Mouse (Mus musculus) CH12.LX (cell line): Measurements from ENCODE around the gene Olfr1189. TPM values are rescaled to one million over a fixed set of nuclear protein-coding genes. Genes with fewer than 3 reads are reported as not detected.
"Not testable (repeated sequence)": the region's sequence is repeated elsewhere in the genome, so short reads cannot be mapped to it uniquely, and the experiment has no call there.

Source experiments
- DNase-seq: peaks from one replicate; pipeline ENCODE4 v3.0.0-alpha.2; 2013; ENCODE audit errors: extremely low read depth
- H3K27ac ChIP-seq: 2 replicates; pipeline ENCODE4 v1.5.1; 2012; ENCODE audit warnings: low read depth, mild to moderate bottlenecking, control low read depth, moderate library complexity; ENCODE audit not compliant: insufficient read depth
- H3K27me3 ChIP-seq: replicated peaks from 2 replicates; pipeline ENCODE3; 2012; ENCODE audit warnings: inconsistent platforms
- H3K36me3 ChIP-seq, 2 experiments: replicated peaks in 1 of 2; 2 replicates each; pipeline versions ENCODE3 to v1.6.1; 2012; ENCODE audit warnings: inconsistent platforms in 1 of 2, low read length in 1 of 2, mild to moderate bottlenecking in 1 of 2, mixed read lengths in 1 of 2, moderate library complexity in 1 of 2; ENCODE audit not compliant: control insufficient read depth in 1 of 2, insufficient read depth in 1 of 2
- H3K4me1 ChIP-seq, 2 experiments: 2 replicates each; pipeline ENCODE4 v1.6.1; 2012; ENCODE audit warnings: inconsistent platforms in 1 of 2, moderate library complexity in 1 of 2; ENCODE audit not compliant: insufficient read depth in 2 of 2, control insufficient read depth in 1 of 2
- H3K4me2 ChIP-seq: 2 replicates; pipeline ENCODE4 v1.6.1; 2012; ENCODE audit warnings: low read depth, mild to moderate bottlenecking, control low read depth; ENCODE audit not compliant: poor library complexity, insufficient read depth, severe bottlenecking
- H3K4me3 ChIP-seq, 3 experiments: fragments of 150-350 bp in 1 of 3; sonication (generic) in 1 of 3; replicated peaks in 1 of 3; 2 replicates each; pipeline versions ENCODE3 to v1.5.1; 2011 to 2012; ENCODE audit warnings: low read depth in 2 of 3, low read length in 2 of 3, mild to moderate bottlenecking in 2 of 3, moderate library complexity in 2 of 3, control low read depth in 1 of 3, improper control_type of control experiment in 1 of 3, inconsistent platforms in 1 of 3, mixed read lengths in 1 of 3; ENCODE audit not compliant: poor library complexity in 1 of 3
- H3K79me2 ChIP-seq: replicated peaks from 2 replicates; pipeline ENCODE4 v1.6.1; 2012; ENCODE audit warnings: mild to moderate bottlenecking, moderate library complexity; ENCODE audit not compliant: control insufficient read depth, poor library complexity, insufficient read depth, severe bottlenecking; ENCODE audit errors: extremely low read depth
- H3K9ac ChIP-seq: 2 replicates; pipeline ENCODE4 v1.6.1; 2012; ENCODE audit warnings: low read depth, mild to moderate bottlenecking, control low read depth, moderate library complexity; ENCODE audit not compliant: insufficient read depth
- H3K9me3 ChIP-seq: replicated peaks from 2 replicates; pipeline ENCODE3; 2012; ENCODE audit warnings: low read length, inconsistent platforms, mixed read lengths
- MAFK ChIP-seq: IDR thresholded peaks from 2 replicates; pipeline ENCODE4 v1.6.1; 2011; ENCODE audit warnings: low read length, improper control_type of control experiment; ENCODE audit not compliant: insufficient replicate concordance
- TBP ChIP-seq: conservative IDR thresholded peaks from 2 replicates; pipeline ENCODE4 v1.6.1; 2011; ENCODE audit warnings: low read depth, low read length, improper control_type of control experiment
- dilution Hi-C: fragments of 300-500 bp; cut with MboI; formaldehyde crosslinking; loops from 2 replicates; pipeline ENCODE4 v1.14.3; 2020; ENCODE audit warnings: low sequenced_read_pairs; ENCODE audit not compliant: extremely low pct_unique_long_range_greater_than_20kb, extremely low pct_ligation_motif_present
- in situ Hi-C: fragments of 300-500 bp; cut with MboI; formaldehyde crosslinking; loops from 3 replicates; pipeline ENCODE4 v1.14.3; 2019; ENCODE audit warnings: low sequenced_read_pairs, low pct_ligation_motif_present, low pct_unique_long_range_greater_than_20kb, mixed read lengths
- polyA plus RNA-seq: library from polyadenylated mRNA; unstranded; fragments of >175 nt; gene quantifications from 2 replicates; pipeline ENCODE4 v1.2.1, GENCODE M21; 2012; ENCODE audit warnings: low read depth; ENCODE audit not compliant: insufficient read length
- total RNA-seq, 2 experiments: library from RNA; depleted of rRNA; stranded (reverse); fragments of 300-350 nt in 1 of 2; fragments of >200 nt in 1 of 2; gene quantifications; 2 replicates each; pipeline ENCODE4 v1.2.3; 2012 to 2014

Olfr1189 gene
- total and polyA plus RNA-seq, 3 experiments: not detected

DNA sequence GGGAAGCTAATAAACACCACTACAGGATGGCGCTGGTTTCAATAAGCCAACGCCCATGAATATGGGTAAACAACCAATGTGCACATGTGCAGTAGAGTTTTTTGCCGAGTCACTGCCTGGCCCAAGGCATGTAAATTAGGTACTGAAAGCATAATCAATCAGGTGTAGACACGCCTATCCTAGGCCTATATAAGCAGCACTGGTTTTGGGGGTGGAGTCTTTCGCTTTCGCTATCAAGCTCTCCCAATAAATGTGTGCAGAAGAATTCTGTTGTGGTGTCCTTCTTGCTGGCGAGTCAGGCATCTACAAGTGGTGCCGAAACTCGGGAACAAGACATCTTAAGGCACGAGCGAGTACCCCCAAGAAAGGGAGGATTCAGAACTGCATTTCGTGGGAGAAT lies 13.6 kb upstream of the Olfr1189 start:
- not testable (repeated sequence) for H3K79me2 ChIP-seq, H3K36me3 ChIP-seq, H3K4me2 ChIP-seq
- peak; percentile 17; the same call in 1 of the 2 replicates for TF ChIP-seq MAFK
- TF ChIP-seq TBP: peak; percentile 77
- TF ChIP-seq, all 38 proteins: peak for 2; not testable (repeated sequence) for 36
- H3K27me3 ChIP-seq, DNase-seq, dilution Hi-C loops, in situ Hi-C loops, H3K4me1 ChIP-seq: not testable (repeated sequence)
- Histone ChIP-seq H3K9ac (peak overlapping the region; percentile 66), H3K4me3 (peak overlapping the region in 2 of 3 experiments; percentile 26 to 56), H3K27ac (peak overlapping the region; percentile 45; the same call in 1 of the 2 replicates), H3K9me3 (peaks cover 14% of the 10 kb centered on the region)

- dilution Hi-C loops, in situ Hi-C loops, H3K36me3 ChIP-seq, H3K9ac ChIP-seq, H3K4me1 ChIP-seq, H3K4me3 ChIP-seq, H3K27ac ChIP-seq, H3K9me3 ChIP-seq, H3K4me2 ChIP-seq, DNase-seq, H3K27me3 ChIP-seq, H3K79me2 ChIP-seq: not testable (repeated sequence)
Measured at GRCm38 (mm10) chr2:88640242-88640641, 54.0 kb downstream of the Olfr1189 start, which contains the start of gene Olfr1191-ps1. Gene Olfr1191-ps1, plus strand, starts transcription at chr2:88640542.

Other genes starting within 250 kb of the Olfr1189 start
Only the 20 nearest of the 24 such genes appear.
- gene Olfr1178, start 199.4 kb upstream of the Olfr1189 start, total RNA-seq (2012; rRNA removed): not detected in 2 replicates
- not detected in 2 replicates for gene Olfr1178, start 199.4 kb upstream of the Olfr1189 start, total RNA-seq (2014; rRNA removed)
- gene Olfr1178, start 199.4 kb upstream of the Olfr1189 start, polyA plus RNA-seq: 0.04 TPM in 1 of 2 replicates, not detected in the other
- gene Olfr1179, start 180.0 kb upstream of the Olfr1189 start, total RNA-seq (2012; rRNA removed): not detected in 2 replicates
- gene Olfr1179, start 180.0 kb upstream of the Olfr1189 start, total RNA-seq (2014; rRNA removed): not detected in 2 replicates
- not detected in 2 replicates for gene Olfr1179, start 180.0 kb upstream of the Olfr1189 start, polyA plus RNA-seq
- not detected in 2 replicates for gene Olfr1180, start 167.3 kb upstream of the Olfr1189 start, total RNA-seq (2012; rRNA removed)
- not detected in 2 replicates for gene Olfr1180, start 167.3 kb upstream of the Olfr1189 start, total RNA-seq (2014; rRNA removed)
- not detected in 2 replicates for gene Olfr1180, start 167.3 kb upstream of the Olfr1189 start, polyA plus RNA-seq
- gene Olfr1181, start 160.3 kb upstream of the Olfr1189 start, total RNA-seq (2012; rRNA removed): not detected in 2 replicates
- not detected in 2 replicates for gene Olfr1181, start 160.3 kb upstream of the Olfr1189 start, total RNA-seq (2014; rRNA removed)
- not detected in 2 replicates for gene Olfr1181, start 160.3 kb upstream of the Olfr1189 start, polyA plus RNA-seq
- gene Gm13757, start 137.3 kb upstream of the Olfr1189 start, total RNA-seq (2012; rRNA removed): not detected in 2 replicates
- gene Gm13757, start 137.3 kb upstream of the Olfr1189 start, total RNA-seq (2014; rRNA removed): not detected in 2 replicates
- not detected in 2 replicates for gene Gm13757, start 137.3 kb upstream of the Olfr1189 start, polyA plus RNA-seq
- gene Olfr1183, start 131.6 kb upstream of the Olfr1189 start, total RNA-seq (2012; rRNA removed): not detected in 2 replicates
- gene Olfr1183, start 131.6 kb upstream of the Olfr1189 start, total RNA-seq (2014; rRNA removed): not detected in 2 replicates
- gene Olfr1183, start 131.6 kb upstream of the Olfr1189 start, polyA plus RNA-seq: not detected in 2 replicates
- not detected in 2 replicates for gene Olfr1184, start 102.9 kb upstream of the Olfr1189 start, total RNA-seq (2012; rRNA removed)
- not detected in 2 replicates for gene Olfr1184, start 102.9 kb upstream of the Olfr1189 start, total RNA-seq (2014; rRNA removed)
- not detected in 2 replicates for gene Olfr1184, start 102.9 kb upstream of the Olfr1189 start, polyA plus RNA-seq
- gene Olfr1185-ps1, start 93.1 kb upstream of the Olfr1189 start, total RNA-seq (2012; rRNA removed): not detected in 2 replicates
- not detected in 2 replicates for gene Olfr1185-ps1, start 93.1 kb upstream of the Olfr1189 start, total RNA-seq (2014; rRNA removed)
- gene Olfr1185-ps1, start 93.1 kb upstream of the Olfr1189 start, polyA plus RNA-seq: not detected in 2 replicates
- gene Olfr1186, start 67.9 kb upstream of the Olfr1189 start, total RNA-seq (2012; rRNA removed): not detected in 2 replicates
- gene Olfr1186, start 67.9 kb upstream of the Olfr1189 start, total RNA-seq (2014; rRNA removed): not detected in 2 replicates
- gene Olfr1186, start 67.9 kb upstream of the Olfr1189 start, polyA plus RNA-seq: not detected in 2 replicates
- gene Olfr1188, start 29.5 kb upstream of the Olfr1189 start, total RNA-seq (2012; rRNA removed): not detected in 2 replicates
- not detected in 2 replicates for gene Olfr1188, start 29.5 kb upstream of the Olfr1189 start, total RNA-seq (2014; rRNA removed)
- gene Olfr1188, start 29.5 kb upstream of the Olfr1189 start, polyA plus RNA-seq: not detected in 2 replicates
- gene Olfr1191-ps1, start 54.1 kb downstream of the Olfr1189 start, total RNA-seq (2012; rRNA removed): not detected in 2 replicates
- gene Olfr1191-ps1, start 54.1 kb downstream of the Olfr1189 start, total RNA-seq (2014; rRNA removed): not detected in 2 replicates
- not detected in 2 replicates for gene Olfr1191-ps1, start 54.1 kb downstream of the Olfr1189 start, polyA plus RNA-seq
- gene Olfr1192-ps1, start 62.1 kb downstream of the Olfr1189 start, total RNA-seq (2012; rRNA removed): not detected in 2 replicates
- gene Olfr1192-ps1, start 62.1 kb downstream of the Olfr1189 start, total RNA-seq (2014; rRNA removed): not detected in 2 replicates
- not detected in 2 replicates for gene Olfr1192-ps1, start 62.1 kb downstream of the Olfr1189 start, polyA plus RNA-seq
- not detected in 2 replicates for gene Olfr1193, start 89.2 kb downstream of the Olfr1189 start, total RNA-seq (2012; rRNA removed)
- not detected in 2 replicates for gene Olfr1193, start 89.2 kb downstream of the Olfr1189 start, total RNA-seq (2014; rRNA removed)
- gene Olfr1193, start 89.2 kb downstream of the Olfr1189 start, polyA plus RNA-seq: not detected in 2 replicates
- not detected in 2 replicates for gene Olfr1195, start 102.7 kb downstream of the Olfr1189 start, total RNA-seq (2012; rRNA removed)
- gene Olfr1195, start 102.7 kb downstream of the Olfr1189 start, total RNA-seq (2014; rRNA removed): not detected in 2 replicates
- not detected in 2 replicates for gene Olfr1195, start 102.7 kb downstream of the Olfr1189 start, polyA plus RNA-seq
- gene Olfr1196, start 118.1 kb downstream of the Olfr1189 start, total RNA-seq (2012; rRNA removed): not detected in 2 replicates
- gene Olfr1196, start 118.1 kb downstream of the Olfr1189 start, total RNA-seq (2014; rRNA removed): not detected in 2 replicates
- gene Olfr1196, start 118.1 kb downstream of the Olfr1189 start, polyA plus RNA-seq: not detected in 2 replicates
- not detected in 2 replicates for gene Olfr1197, start 145.9 kb downstream of the Olfr1189 start, total RNA-seq (2012; rRNA removed)
- gene Olfr1197, start 145.9 kb downstream of the Olfr1189 start, total RNA-seq (2014; rRNA removed): not detected in 2 replicates
- not detected in 2 replicates for gene Olfr1197, start 145.9 kb downstream of the Olfr1189 start, polyA plus RNA-seq
- not detected in 2 replicates for gene Olfr1198, start 164.9 kb downstream of the Olfr1189 start, total RNA-seq (2012; rRNA removed)
- gene Olfr1198, start 164.9 kb downstream of the Olfr1189 start, total RNA-seq (2014; rRNA removed): not detected in 2 replicates
- not detected in 2 replicates for gene Olfr1198, start 164.9 kb downstream of the Olfr1189 start, polyA plus RNA-seq
- gene Olfr1199, start 174.0 kb downstream of the Olfr1189 start, total RNA-seq (2012; rRNA removed): not detected in 2 replicates
- not detected in 2 replicates for gene Olfr1199, start 174.0 kb downstream of the Olfr1189 start, total RNA-seq (2014; rRNA removed)
- not detected in 2 replicates for gene Olfr1199, start 174.0 kb downstream of the Olfr1189 start, polyA plus RNA-seq
- gene Olfr1200, start 184.0 kb downstream of the Olfr1189 start, total RNA-seq (2012; rRNA removed): not detected in 2 replicates
- gene Olfr1200, start 184.0 kb downstream of the Olfr1189 start, total RNA-seq (2014; rRNA removed): not detected in 2 replicates
- not detected in 2 replicates for gene Olfr1200, start 184.0 kb downstream of the Olfr1189 start, polyA plus RNA-seq
- not detected in 2 replicates for gene Olfr1201, start 206.6 kb downstream of the Olfr1189 start, total RNA-seq (2012; rRNA removed)
- not detected in 2 replicates for gene Olfr1201, start 206.6 kb downstream of the Olfr1189 start, total RNA-seq (2014; rRNA removed)
- gene Olfr1201, start 206.6 kb downstream of the Olfr1189 start, polyA plus RNA-seq: not detected in 2 replicates